Mouse (Mus musculus) C2C12 (cell line): ENCODE measurements around the gene Dot1l.

Experiments
- CTCF ChIP-seq: IDR thresholded peaks from one replicate; pipeline ENCODE4 v1.5.1; 2011; ENCODE audit not compliant: control insufficient read depth, insufficient read depth, insufficient read length
- FOSL1 ChIP-seq: IDR thresholded peaks from one replicate; pipeline ENCODE4 v1.8.0; 2011; ENCODE audit warnings: mild to moderate bottlenecking, low read length; ENCODE audit not compliant: poor library complexity, insufficient read depth, severe bottlenecking
- MAX ChIP-seq: IDR thresholded peaks from one replicate; pipeline ENCODE4 v1.6.1; 2011; ENCODE audit warnings: mild to moderate bottlenecking, control low read depth
- USF1 ChIP-seq: IDR thresholded peaks from one replicate; pipeline ENCODE4 v1.6.1; 2011; ENCODE audit warnings: low read depth, mild to moderate bottlenecking, control low read depth, moderate library complexity

- no peak for TF ChIP-seq CTCF
- no peak for TF ChIP-seq FOSL1
- TF ChIP-seq USF1: no peak
- TF ChIP-seq MAX: no peak
Measured at GRCm38 (mm10) chr10:80808985-80809632, 54.1 kb downstream of the Dot1l start.
